Mouse (Mus musculus) adrenal gland, postnatal 4 days (tissue): ENCODE results near the gene Nsun2. TPM values are rescaled to one million over a fixed set of nuclear protein-coding genes. Genes with fewer than 3 reads are reported as not detected.
"Not testable (repeated sequence)": the region's sequence is repeated elsewhere in the genome, so short reads cannot be mapped to it uniquely, and the experiment has no call there.

Experiments used
- DNase-seq, 2 experiments: peaks; one replicate each; pipeline ENCODE4 v3.0.0; 2021 to 2022; ENCODE audit warnings: low spot score in 2 of 2, mixed read lengths in 2 of 2
- total RNA-seq, 2 experiments: library from RNA; stranded (reverse); gene quantifications; 2 replicates each; pipeline ENCODE4 v1.2.3; 2021

Gene Nsun2
- total RNA-seq, 2 experiments from 2014 or later = 79.0 to 85.1 TPM

DNA sequence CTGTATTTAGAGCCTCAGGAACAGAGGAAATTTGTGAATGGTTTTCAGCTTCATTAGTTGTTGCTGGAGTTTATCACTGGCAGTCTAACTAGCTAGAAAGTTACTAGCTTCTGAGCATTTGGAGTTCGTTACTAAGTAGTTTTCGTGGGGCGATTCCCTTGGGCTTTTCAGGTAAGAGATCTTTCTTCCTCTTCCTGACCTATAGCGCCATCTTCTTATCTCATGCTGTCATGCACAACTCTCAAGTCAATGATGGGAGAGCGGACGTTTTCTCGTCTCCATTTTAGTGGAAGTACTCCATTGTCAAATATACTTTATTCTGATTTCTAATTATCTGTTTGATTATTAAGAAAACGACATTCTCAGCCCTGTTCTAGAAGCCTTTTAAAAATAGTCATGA is 16.4 kb downstream of the Nsun2 start:
- DNase-seq = no peak

DNA sequence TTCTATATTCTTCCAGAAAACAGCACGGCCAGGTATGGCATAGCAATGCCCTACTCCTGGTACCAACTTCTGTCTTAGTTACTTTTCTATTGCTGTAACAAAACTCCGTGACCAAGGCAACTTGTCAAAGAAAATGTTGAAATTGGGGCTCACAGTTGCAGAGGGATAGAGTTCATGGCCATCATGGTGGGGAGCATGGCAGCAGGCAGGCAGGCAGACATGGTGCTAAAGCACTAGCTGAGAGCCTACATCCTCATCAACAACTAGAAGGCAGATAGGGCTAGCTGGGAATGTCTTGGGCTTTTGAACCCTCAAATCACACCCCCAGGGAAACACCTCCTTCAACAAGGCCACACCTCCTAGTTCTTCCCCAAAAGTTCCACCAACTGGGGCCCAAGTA is 17.3 kb downstream of the Nsun2 start:
- no peak for DNase-seq

DNA sequence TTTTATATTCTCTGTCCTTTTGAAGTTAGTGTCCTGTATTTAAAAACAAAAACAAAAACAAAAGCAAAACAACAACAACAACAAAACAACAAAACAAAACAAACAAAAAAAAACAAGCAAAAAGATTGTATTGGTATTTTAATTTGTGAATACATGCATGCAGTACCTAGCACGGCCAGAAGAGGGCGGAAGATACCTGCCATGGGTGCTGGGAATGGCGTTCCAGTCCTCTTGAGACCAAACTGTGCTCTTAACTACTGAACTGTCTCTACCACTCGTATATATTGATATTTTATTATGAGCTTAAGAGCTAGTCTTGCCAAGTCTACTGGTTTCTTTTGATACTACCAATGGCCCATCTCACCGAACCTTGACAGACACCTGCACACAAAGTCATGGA is 19.5 kb downstream of the Nsun2 start:
- no peak for DNase-seq

DNA sequence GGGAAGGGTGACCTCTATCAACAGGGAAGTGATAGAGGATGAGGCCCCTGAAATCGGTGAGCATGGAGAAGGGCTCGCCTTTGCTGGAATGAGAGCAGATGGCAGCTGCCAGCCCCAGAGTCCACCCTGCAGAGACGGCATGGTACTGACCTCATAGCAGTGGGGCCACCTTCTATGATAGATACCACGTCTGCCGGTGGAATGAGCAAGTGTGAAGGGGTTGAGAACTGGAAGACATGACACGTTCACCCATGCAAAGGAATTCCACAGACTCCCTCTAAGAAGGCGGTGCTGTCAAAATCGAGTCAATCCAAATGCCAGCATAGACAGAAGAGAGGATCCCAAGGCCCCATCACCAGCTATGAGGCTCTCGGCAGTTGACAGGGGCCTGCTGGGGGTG is 20.7 kb downstream of the Nsun2 start:
- DNase-seq = no peak

DNA sequence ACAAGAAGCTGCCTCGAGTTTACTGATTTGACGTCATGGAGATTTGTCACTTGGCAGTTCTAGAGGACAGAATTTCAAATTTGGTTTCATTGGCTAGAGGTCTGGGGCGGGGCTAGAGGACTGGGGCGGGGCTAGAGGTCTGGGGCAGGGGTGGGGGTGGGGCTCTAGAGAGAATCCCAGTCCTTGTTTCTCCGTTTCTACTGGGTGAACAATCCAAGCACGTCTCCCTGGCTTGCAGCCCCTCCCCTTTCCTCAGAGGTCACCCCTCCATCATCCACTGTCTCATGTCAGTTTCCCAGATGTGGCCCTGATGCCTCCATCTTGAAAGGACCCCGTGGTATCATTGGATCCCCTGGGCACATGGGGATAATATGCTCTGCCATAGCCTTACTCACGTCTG is 21.5 kb downstream of the Nsun2 start:
- no peak for DNase-seq

DNA sequence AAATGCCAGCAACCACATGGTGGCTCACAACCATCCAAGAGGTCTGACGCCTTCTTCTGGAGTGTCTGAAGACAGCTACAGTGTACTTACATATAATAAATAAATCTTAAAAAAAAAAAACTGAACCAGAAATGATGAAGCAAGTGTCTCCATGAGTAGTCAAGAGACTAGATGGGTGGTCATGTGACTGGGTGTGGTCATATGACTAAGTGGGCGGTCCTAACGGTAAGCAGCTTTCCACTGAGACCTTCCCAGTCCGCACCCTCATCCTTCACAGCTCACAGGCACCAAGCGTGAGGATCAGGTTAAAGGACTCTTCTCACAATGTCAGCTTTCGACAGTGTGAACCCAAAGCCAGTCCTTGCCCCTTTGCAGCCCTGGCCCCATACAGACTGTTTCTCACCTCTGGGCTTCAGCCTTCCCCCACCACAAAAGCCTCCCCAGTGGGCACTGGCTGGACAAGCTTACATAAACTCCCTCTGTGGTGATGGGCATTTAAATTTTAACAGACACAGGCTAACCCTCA is 22.5 kb downstream of the Nsun2 start:
- no peak for DNase-seq

DNA sequence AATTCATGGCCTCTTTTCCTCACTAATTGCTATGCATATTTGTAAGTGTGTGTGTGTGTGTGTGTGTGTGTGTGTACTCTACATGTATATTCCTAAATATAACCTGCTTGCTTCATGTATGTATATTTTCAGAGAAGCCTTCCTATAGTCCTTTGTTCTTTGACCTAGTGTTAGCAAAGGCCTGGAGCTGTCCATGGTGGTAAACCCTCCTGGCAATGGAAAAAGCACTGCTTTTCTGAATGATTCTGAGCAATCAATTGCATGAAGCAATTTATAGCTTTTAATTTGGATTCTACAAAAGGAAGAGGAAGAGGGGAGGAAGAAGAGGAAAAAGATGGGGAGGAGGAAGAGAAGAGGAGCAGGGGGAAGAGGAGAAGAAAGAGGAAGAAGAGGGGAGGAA is 23.2 kb downstream of the Nsun2 start:
- no peak for DNase-seq

DNA sequence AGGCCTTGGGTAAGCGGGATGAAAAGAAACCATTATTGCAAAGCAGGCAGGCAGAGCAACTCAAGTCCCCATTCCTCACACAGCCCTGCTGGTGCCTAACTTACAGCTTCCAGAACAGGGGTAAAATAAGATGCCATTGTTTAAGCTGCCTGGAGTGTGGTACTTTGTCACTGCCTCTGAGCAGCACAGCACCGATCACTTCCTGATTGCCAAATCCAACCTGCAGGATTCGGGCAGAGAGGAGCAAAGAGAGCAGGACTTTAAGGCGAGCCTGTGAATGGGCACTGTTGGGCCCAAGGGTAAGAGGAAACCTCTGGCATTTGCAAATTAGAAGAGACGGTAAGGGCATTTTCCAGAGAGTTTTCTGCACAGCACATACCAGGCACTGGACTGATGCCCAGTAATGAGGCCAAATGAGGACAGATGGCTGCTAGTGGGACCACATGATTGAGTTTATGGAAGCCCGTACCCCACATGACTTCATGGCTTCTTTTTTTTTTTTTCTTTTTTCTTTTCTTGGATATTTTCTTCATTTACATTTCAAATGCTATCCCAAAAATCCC is 24.6 kb downstream of the Nsun2 start:
- no peak for DNase-seq

DNA sequence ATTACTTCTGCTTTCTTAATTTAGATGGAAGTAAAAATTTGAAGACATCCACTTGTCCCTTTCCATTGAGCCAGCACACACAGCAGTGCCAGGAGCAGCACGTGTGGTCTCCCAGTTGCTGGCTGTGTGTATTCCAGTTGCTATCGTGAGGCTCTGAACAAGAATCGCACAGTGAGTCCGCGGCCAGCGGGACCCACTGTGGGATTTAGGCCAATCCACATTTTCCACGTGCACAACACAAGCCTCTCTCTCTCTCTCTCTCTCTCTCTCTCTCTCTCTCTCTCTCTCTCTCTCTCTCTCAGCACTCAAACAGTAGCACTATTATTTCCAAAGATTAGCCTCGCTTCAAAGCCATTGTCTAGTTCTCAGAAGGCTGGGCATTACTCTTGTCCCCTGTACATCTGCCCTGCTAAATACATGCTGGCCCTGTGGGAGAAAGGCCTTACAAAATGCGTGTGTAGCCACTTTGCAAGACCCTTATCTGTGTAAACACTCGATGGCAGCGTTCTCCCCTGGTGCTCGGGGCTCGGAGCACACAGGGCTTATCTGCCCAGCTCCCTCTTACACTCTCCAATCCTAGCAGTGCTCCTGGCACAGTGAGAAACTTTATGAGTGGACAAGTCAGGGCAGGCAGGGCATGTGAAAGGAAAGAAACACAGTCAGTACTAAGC is 25.9 kb downstream of the Nsun2 start:
- no peak for DNase-seq

DNA sequence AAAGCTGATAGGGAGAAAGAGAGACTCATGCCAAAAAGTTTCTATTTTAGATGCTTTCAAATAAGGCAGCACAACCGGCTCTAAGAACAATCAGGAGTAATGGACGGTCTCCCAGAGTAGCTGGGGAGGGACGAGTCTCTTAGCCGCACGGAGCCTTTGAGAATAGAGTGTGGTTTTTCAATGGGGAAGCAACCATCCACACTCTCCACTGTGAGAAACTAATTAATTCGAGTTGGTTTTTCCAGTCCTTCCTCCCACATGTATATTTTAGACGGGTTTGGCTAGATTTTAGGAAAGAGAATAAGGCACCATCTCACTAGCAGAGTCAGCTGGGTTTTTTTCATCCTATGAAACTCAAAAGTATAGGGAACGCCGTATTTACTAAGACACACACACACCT is 28.5 kb downstream of the Nsun2 start:
- DNase-seq = no peak

DNA sequence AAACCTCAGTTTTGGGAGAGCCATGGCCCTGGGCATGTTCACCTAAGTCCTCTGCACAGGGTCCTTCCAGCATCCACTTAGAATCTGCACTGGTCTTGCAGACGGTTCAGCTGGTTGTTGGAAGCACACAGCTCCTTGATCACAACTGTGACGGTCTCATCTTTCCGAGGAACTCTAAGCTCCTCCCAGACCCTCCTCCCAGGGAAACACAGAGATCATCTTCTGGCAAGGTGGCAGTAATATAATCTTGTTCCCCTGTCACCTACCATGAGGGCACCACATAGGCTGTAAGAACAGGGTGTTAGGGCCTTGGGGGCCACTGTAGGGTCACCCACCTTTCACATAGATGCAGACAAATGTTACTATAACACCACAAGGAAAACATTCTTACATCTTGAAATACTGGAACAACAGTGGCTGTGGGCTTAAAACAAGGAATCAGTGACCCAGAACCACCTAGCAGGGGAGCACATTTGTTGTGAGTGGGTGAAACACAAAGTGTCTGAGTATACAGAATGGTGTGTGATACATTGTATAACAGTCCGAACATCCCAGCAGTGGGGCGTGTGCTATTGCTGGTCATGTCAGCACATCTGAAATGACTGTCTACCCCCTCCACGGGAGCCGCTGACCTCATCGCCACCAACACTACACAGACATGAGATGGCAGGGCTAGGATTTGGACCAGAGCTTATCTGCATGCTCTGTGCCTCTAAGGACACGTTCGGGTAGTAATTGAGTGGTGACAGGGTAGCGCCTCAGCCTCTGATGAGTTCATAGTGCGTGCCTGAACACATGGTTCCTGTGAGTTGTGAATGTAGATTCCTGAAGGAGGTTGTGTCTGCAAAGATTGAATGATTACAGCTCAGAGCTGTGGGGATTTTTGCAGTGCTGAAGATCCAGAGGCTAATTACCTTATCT is 29.4 kb downstream of the Nsun2 start:
- DNase-seq = no peak

DNA sequence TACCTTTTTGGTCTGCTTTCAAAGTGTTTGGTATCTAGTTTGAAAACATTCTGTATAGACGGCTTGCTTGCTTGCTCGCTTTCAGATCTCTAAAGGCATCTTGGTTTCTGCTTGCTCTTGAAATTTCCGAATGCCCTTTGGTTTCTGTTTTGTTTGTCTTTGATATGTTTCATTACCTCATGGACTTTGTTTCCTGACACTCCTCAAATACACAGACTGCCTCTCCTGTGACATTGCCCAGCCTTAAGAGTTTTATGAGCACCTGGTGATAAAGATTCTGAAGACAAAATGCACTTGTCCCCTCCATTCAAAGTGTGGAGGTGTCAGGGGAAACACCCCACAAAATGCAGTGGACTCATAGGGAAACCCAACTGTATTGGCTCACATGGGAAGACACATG is 30.4 kb downstream of the Nsun2 start:
- DNase-seq = no peak

DNA sequence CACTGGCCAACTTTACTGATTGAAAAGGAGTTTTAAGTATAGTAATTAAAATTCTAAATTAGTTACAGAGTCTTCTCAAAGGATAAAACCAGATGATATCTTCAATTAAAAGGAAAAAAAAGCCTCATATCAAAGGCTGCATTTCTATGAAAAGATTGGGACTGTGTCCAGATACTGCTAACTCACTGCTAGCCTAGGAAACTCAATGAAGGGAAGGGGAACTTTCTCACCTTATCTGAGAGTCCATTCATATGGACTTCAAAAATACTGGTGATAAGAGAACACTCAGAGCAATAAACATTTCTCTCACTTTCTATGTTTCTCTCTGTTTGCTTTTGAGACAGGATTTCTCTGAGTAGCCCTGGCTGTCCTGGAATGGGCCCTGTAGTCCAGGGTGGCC is 31.0 kb downstream of the Nsun2 start:
- no peak for DNase-seq

DNA sequence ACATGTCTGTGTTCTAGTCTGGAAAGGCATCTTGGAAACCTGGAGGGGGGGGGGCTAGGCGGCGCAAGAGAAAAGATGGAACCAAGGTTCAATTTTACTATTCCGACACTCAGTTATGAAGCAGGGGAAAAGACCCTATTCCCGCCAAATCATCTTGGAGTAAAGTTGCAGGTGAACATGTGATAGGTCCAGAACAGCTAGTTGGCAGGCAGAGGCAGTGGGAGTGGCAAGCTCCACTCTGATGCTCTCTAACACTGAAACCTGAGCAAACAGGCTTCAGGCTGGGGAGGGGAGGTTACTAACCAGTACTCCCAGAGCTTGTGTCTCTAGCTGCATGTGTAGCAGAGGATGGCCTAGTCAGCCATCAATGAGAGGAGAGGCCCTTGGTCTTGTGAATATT is 31.9 kb downstream of the Nsun2 start:
- DNase-seq = not testable (repeated sequence)

DNA sequence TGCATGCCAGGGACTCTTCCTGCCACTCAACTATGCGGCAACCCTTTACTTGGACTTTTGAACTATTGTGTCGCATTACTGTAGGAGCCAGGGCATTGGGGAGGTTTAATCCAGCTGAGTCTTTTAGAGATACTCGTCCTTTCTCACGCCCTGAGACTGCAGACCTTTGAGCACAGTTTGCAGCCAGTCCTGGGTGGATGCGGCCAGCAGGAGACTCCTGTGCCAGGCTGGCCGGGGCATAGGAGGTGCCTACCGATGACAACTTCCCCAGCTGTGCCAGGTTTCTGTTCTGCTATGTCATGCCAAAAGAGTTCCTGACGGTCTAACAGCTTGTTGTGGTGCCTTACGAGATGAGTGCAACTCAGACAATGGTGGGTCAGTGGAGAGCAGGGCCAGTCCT is 35.7 kb downstream of the Nsun2 start:
- DNase-seq = no peak

DNA sequence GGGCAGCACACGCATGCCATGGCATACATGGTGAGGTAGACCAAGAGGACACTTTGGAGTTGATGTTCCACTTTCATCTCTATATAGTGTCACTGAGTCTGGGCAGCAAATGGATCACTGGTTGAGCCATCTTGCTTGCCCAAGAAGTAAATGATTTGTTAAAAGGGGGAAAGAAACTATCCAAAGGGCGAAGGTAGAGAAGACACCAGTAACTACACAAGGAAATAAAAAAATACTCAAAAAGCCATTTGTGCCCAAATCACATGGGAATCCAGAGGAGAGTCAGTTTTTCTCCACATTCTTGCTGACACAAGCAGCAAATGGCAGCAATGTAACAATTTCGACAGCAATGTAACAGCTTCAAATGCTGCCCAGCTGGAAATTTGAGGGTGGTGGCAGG is 39.0 kb downstream of the Nsun2 start:
- DNase-seq = no peak

DNA sequence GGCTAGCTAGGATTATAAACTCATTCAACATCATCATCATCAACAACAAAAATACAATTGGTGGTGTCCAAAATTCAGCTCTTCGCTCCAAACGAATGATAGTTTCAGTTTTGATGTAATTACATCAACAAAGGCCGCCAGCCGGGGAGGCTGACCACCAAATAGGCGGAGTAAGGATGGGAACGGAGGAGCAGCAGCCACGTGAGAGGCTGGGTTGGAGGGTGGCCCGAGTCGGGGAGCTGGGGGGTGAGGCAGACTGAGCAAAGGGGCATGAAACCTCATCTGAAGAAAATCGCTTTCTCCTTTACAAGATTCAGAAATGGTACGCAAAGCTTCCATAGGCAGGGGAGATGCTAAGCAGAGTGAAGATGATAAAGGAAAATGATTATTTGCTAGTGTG is 43.1 kb downstream of the Nsun2 start:
- DNase-seq = no peak

DNA sequence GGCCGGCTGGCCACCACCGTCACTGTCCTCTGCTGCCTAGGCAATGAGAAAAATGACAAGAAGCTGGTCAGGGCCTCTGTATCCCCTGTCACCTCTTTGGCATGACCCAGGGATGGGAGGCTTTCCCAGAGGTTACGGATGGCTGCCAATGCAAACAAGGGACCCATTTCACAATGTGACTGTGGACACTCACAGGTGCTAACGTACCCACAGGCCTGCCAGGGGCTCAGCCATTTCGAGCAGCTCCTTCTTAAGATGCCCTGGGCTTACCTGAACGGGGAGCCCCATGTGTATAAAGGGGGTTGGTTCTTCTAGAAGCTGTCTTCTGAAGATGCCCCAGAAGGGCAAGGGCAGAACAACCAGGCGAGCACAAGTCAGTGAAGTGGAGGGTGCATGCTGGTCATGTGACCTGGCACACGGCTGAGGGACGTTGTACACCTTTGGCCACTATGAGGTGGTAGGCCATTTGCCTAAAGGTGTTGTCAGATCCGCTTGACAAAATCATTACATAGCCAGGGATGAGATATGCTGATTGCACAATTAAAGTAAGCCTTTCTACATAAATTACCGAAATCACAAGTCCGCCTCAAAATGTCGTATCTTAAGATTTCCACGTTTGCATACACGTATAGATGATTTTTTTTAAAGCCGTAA is 43.8 kb downstream of the Nsun2 start:
- no peak for DNase-seq

DNA sequence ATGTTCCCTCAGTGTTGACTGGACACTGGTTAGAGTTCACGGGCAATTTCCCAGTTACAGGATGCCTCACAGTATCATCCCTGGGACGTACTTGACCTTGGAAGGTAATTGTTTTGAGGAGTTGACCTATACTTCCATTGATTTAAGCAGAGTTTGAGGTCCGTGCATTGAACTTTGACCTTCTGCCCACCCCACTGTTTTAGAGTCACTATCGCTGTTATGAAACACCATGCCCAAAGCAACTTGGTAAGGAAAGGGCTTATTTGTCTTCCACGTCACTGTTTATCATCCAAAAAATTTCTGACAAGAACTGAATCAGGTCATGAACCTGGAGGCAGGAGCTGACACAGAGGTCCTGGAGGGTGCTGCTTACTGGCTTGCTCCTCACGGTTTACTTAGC is 48.9 kb downstream of the Nsun2 start:
- DNase-seq = no peak

DNA sequence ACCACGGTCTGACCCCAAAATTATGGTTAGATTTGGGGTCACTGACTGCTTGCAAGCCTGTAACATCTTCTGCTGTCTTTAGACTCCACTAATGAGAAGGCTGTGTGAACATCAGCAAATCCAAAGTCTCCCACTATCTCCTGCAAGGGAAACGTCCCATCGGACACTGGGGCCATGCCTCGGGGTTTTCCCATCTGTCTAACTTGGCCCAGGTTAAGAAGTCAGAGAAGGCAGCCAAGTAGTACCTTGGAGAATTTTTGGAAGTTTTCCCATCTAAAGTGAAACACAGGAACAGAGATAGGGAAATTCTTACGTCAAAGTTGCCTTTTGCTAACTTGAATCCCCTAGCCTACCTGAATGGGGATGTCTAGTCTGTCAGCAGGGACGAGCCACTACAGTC is 50.0 kb downstream of the Nsun2 start:
- no peak for DNase-seq

DNA sequence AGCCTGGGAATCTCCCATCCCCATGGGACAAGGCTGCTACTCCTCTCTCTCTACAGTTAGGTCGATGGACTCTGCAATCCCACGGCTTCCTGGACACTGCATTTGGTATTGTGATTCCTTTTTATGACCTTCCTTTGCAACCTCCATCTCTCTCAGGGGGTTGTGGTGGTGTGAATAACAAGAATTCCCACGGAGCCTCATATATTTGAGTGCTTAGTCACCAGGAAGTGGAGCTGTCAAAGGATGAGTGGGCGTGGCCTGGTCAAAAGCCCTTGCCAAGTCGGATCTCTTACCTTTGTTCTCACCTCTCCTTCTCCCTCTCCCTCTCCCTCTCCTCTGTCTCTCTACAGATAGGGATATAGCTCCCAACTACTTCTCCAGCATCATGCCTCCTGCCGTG is 52.3 kb downstream of the Nsun2 start:
- DNase-seq = no peak

DNA sequence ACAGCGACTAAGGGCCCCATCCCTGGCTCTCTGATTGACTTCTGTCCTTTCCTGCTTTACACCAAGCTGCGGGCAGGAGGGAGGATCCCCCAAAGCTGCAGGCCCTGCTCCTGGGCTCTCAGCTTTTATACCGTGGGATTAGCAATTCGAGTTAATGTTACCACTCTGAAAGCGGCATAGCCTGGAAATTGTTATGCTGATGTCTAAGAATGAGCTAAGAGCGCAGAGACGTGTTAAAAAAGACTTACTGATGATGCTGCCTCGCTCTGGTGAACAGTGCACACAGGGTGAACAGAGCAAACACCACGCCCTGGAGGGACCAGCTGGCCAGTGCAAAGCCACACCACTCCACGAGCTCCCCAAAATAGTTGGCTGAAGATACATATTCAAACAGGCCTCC is 52.8 kb downstream of the Nsun2 start:
- no peak for DNase-seq
